In the genomic region with DNA sequence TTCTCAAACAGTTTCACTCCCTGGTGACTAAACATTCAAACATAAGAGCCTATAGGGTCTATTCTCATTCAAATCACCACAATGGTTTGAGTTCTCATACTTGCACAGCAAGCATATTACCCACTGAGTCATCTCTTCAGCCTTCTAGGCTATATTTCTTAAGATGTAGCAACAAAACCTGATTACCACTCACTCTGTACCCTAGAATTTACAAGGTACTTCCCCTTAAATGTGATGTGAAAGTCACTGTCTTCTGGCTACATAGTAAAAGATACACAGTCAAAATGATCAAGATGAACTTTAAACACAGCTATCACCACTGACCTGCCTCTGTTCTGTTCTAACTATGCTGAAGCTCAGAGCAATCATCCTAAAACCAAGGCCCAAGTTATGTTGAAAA, we compare ENCODE assay signal across 20 mouse cellular contexts.
"Had no signal": no experiment of that assay in that cellular context is flagged by ENCODE, and none has a peak within 500 bp of the region (broad histone marks: within the 10 kb centered on the region; RNA-seq: fewer than 3 reads in every experiment).

No protein-coding gene starts in this region.

- H3K4me3 ChIP-seq: limb, embryonic 12.5 days; limb, embryonic 15.5 days; liver, embryonic 13.5 days; megakaryocyte, embryonic 14.5 days; midbrain, embryonic 10.5 days; midbrain, embryonic 15.5 days; neural tube, embryonic 12.5 days; neural tube, embryonic 15.5 days had no signal

- H3K9me3 ChIP-seq: limb, embryonic 12.5 days; limb, embryonic 15.5 days; liver, embryonic 13.5 days; midbrain, embryonic 10.5 days; midbrain, embryonic 15.5 days; neural tube, embryonic 12.5 days; neural tube, embryonic 15.5 days had no signal

- H3K36me3 ChIP-seq: limb, embryonic 12.5 days; limb, embryonic 15.5 days; liver, embryonic 13.5 days; midbrain, embryonic 10.5 days; midbrain, embryonic 15.5 days; neural tube, embryonic 12.5 days; neural tube, embryonic 15.5 days had no signal

- H3K27ac ChIP-seq: limb, embryonic 12.5 days; limb, embryonic 15.5 days; liver, embryonic 13.5 days; midbrain, embryonic 10.5 days; midbrain, embryonic 15.5 days; neural tube, embryonic 12.5 days; neural tube, embryonic 15.5 days; stomach, postnatal 0 days had no signal

- H3K9ac ChIP-seq: limb, embryonic 12.5 days; limb, embryonic 15.5 days; liver, embryonic 13.5 days; midbrain, embryonic 15.5 days; neural tube, embryonic 12.5 days; neural tube, embryonic 15.5 days had no signal

- H3K27me3 ChIP-seq: limb, embryonic 15.5 days; liver, embryonic 13.5 days; midbrain, embryonic 15.5 days; neural tube, embryonic 12.5 days; neural tube, embryonic 15.5 days had no signal

- ATAC-seq: midbrain, embryonic 15.5 days had no signal

- DNase-seq: kidney, adult 9 months; kidney, postnatal 4 days; left cerebral cortex, postnatal 4 days; liver, embryonic 13.5 days; lung, adult 2 months; lung, postnatal 14 days; lung, postnatal 4 days; right cerebral cortex, adult 18-20 months; right cerebral cortex, postnatal 14 days; right cerebral cortex, postnatal 4 days; thymus, adult 2 months; thymus, postnatal 14 days had no signal

- H3K4me1 ChIP-seq: limb, embryonic 12.5 days; liver, embryonic 13.5 days; neural tube, embryonic 12.5 days had no signal

- H3K4me2 ChIP-seq: limb, embryonic 12.5 days; limb, embryonic 15.5 days; liver, embryonic 13.5 days; midbrain, embryonic 15.5 days; neural tube, embryonic 12.5 days; neural tube, embryonic 15.5 days had no signal
